ENCODE assay signal across 24 mouse cellular contexts in genomic region chr12:31171992-31172391, GRCm38 (mm10).
A peak's percentile ranks its signal among the peaks of the same experiment; 100 is the strongest.
DNase-seq lines count a peak whose midpoint lies in the region; ATAC-seq and TF ChIP-seq lines count a peak whose summit lies in the region.
"Had no signal": no experiment of that assay in that cellular context is flagged by ENCODE, and none has a peak within 500 bp of the region (broad histone marks: within the 10 kb centered on the region; RNA-seq: fewer than 3 reads in every experiment).

No protein-coding gene starts in this region.

- no peak for TF ChIP-seq EP300 in stomach, postnatal 0 days (optimal IDR thresholded peaks at IDR 0.05)

- no peak for ATAC-seq in kidney, embryonic 15.5 days (replicated peaks; ENCODE audit: low FRiP score)
- peak; percentile 21; the same call in 1 of the 2 replicates for ATAC-seq in lung, embryonic 15.5 days (ENCODE audit: borderline replicate concordance, extremely low read depth, low FRiP score, low TSS enrichment)
- peak; percentile 21; the same call in 1 of the 2 replicates for ATAC-seq in stomach, embryonic 14.5 days (ENCODE audit: insufficient number of reproducible peaks, insufficient read depth, low FRiP score, low read depth)
- no peak for ATAC-seq in stomach, postnatal 0 days (ENCODE audit: low FRiP score, low TSS enrichment)
- ATAC-seq: CD4-positive, CD25-positive, alpha-beta regulatory T cell, adult 4 months; forebrain, embryonic 15.5 days; hindbrain, embryonic 16.5 days had no signal

- H3K36me3 ChIP-seq in kidney, embryonic 15.5 days: no peaks in the 10 kb centered on the region
- H3K36me3 ChIP-seq in lung, embryonic 15.5 days: no peaks in the 10 kb centered on the region
- no peaks in the 10 kb centered on the region for H3K36me3 ChIP-seq in stomach, embryonic 14.5 days (ENCODE audit: control insufficient read depth, insufficient read depth, low read length)
- no peaks in the 10 kb centered on the region for H3K36me3 ChIP-seq in stomach, postnatal 0 days (ENCODE audit: control insufficient read depth, insufficient read depth, low read length)
- H3K36me3 ChIP-seq: embryonic facial prominence, embryonic 12.5 days; forebrain, embryonic 12.5 days; forebrain, embryonic 15.5 days; heart, embryonic 12.5 days; heart, embryonic 15.5 days; hindbrain, embryonic 10.5 days; hindbrain, embryonic 13.5 days had no signal

- H3K4me2 ChIP-seq in kidney, embryonic 15.5 days: no peak overlapping the region
- H3K4me2 ChIP-seq in lung, embryonic 15.5 days: no peak overlapping the region
- no peak overlapping the region for H3K4me2 ChIP-seq in stomach, embryonic 14.5 days (replicated peaks; ENCODE audit: low read depth, low read length)
- no peak overlapping the region for H3K4me2 ChIP-seq in stomach, postnatal 0 days (replicated peaks; ENCODE audit: low read depth)
- H3K4me2 ChIP-seq: embryonic facial prominence, embryonic 12.5 days; forebrain, embryonic 12.5 days; forebrain, embryonic 15.5 days; heart, embryonic 12.5 days; heart, embryonic 15.5 days; hindbrain, embryonic 13.5 days had no signal

- no peak overlapping the region for H3K9ac ChIP-seq in kidney, embryonic 15.5 days
- no peak overlapping the region for H3K9ac ChIP-seq in lung, embryonic 15.5 days
- no peak overlapping the region for H3K9ac ChIP-seq in stomach, embryonic 14.5 days (replicated peaks; ENCODE audit: low read depth, low read length)
- no peak overlapping the region for H3K9ac ChIP-seq in stomach, postnatal 0 days (ENCODE audit: low read length)
- H3K9ac ChIP-seq: embryonic facial prominence, embryonic 12.5 days; forebrain, embryonic 12.5 days; forebrain, embryonic 15.5 days; heart, embryonic 12.5 days; heart, embryonic 15.5 days; hindbrain, embryonic 13.5 days had no signal

- no peak overlapping the region for H3K4me3 ChIP-seq in kidney, embryonic 15.5 days (replicated peaks)
- H3K4me3 ChIP-seq in lung, embryonic 15.5 days: no peak overlapping the region
- H3K4me3 ChIP-seq in stomach, embryonic 14.5 days (ENCODE audit: low read depth, low read length): no peak overlapping the region
- H3K4me3 ChIP-seq in stomach, postnatal 0 days (ENCODE audit: low read depth, low read length): no peak overlapping the region
- H3K4me3 ChIP-seq: embryonic facial prominence, embryonic 12.5 days; erythroblast, embryonic 14.5 days; forebrain, embryonic 12.5 days; forebrain, embryonic 15.5 days; heart, embryonic 12.5 days; heart, embryonic 15.5 days; hindbrain, embryonic 10.5 days; hindbrain, embryonic 13.5 days had no signal

- peak overlapping the region; percentile 52; the same call in 1 of the 2 replicates for H3K27ac ChIP-seq in kidney, embryonic 15.5 days
- peak overlapping the region; percentile 76 for H3K27ac ChIP-seq in lung, embryonic 15.5 days
- no peak overlapping the region for H3K27ac ChIP-seq in stomach, embryonic 14.5 days (ENCODE audit: low read length)
- no peak overlapping the region for H3K27ac ChIP-seq in stomach, postnatal 0 days (replicated peaks)
- H3K27ac ChIP-seq: forebrain, embryonic 12.5 days; forebrain, embryonic 15.5 days; heart, embryonic 15.5 days; hindbrain, embryonic 10.5 days; hindbrain, embryonic 13.5 days had no signal

- no peaks in the 10 kb centered on the region for H3K27me3 ChIP-seq in kidney, embryonic 15.5 days
- H3K27me3 ChIP-seq in lung, embryonic 15.5 days: no peaks in the 10 kb centered on the region
- H3K27me3 ChIP-seq in stomach, embryonic 14.5 days (ENCODE audit: control insufficient read depth, insufficient read depth, low read length): no peaks in the 10 kb centered on the region
- no peaks in the 10 kb centered on the region for H3K27me3 ChIP-seq in stomach, postnatal 0 days (ENCODE audit: control insufficient read depth, insufficient read depth, low read length)
- H3K27me3 ChIP-seq: embryonic facial prominence, embryonic 12.5 days; forebrain, embryonic 12.5 days; forebrain, embryonic 15.5 days; heart, embryonic 12.5 days; heart, embryonic 15.5 days; hindbrain, embryonic 13.5 days had no signal

- DNase-seq in kidney, adult 9 months: no peak
- no peak for DNase-seq in lung, postnatal 10 days
- DNase-seq in stomach, postnatal 0 days (ENCODE audit: low spot score): no peak
- no peak for DNase-seq in cerebellum, postnatal 10 days
- DNase-seq: adrenal gland, postnatal 14 days; cerebellum, adult 11-12 months; cerebellum, adult 8-10 months; cerebellum, postnatal 14 days; gastrocnemius, postnatal 25 days; heart, postnatal 10 days; heart, postnatal 36 days had no signal

- 57% methylated on average over 4 of the region's 4 CpGs for WGBS in kidney, embryonic 15.5 days
- WGBS in lung, embryonic 15.5 days: 44% methylated on average over 4 of the region's 4 CpGs
- WGBS in stomach, embryonic 14.5 days: 55% methylated on average over 4 of the region's 4 CpGs
- WGBS in stomach, postnatal 0 days: 51% methylated on average over 4 of the region's 4 CpGs

- TF ChIP-seq CTCF in stomach, postnatal 0 days (IDR thresholded peaks at IDR 0.05; ENCODE audit: low read depth): no peak

- H3K9me3 ChIP-seq in kidney, embryonic 15.5 days (replicated peaks): no peaks in the 10 kb centered on the region
- H3K9me3 ChIP-seq in lung, embryonic 15.5 days: no peaks in the 10 kb centered on the region
- H3K9me3 ChIP-seq in stomach, embryonic 14.5 days (ENCODE audit: control insufficient read depth, low read depth, low read length): no peaks in the 10 kb centered on the region
- H3K9me3 ChIP-seq in stomach, postnatal 0 days (ENCODE audit: control insufficient read depth, low read length): no peaks in the 10 kb centered on the region
- H3K9me3 ChIP-seq: embryonic facial prominence, embryonic 12.5 days; forebrain, embryonic 12.5 days; forebrain, embryonic 15.5 days; heart, embryonic 12.5 days; heart, embryonic 15.5 days; hindbrain, embryonic 10.5 days; hindbrain, embryonic 13.5 days had no signal

- H3K4me1 ChIP-seq in kidney, embryonic 15.5 days: peaks cover 6% of the 10 kb centered on the region; the same call in 1 of the 2 replicates
- peaks cover 26% of the 10 kb centered on the region for H3K4me1 ChIP-seq in lung, embryonic 15.5 days
- peaks cover 10% of the 10 kb centered on the region; the same call in 1 of the 2 replicates for H3K4me1 ChIP-seq in stomach, embryonic 14.5 days (ENCODE audit: control insufficient read depth, insufficient read depth, low read length)
- no peaks in the 10 kb centered on the region; the same call in 1 of the 2 replicates for H3K4me1 ChIP-seq in stomach, postnatal 0 days (replicated peaks; ENCODE audit: control insufficient read depth, insufficient read depth)
- H3K4me1 ChIP-seq: forebrain, embryonic 12.5 days; forebrain, embryonic 15.5 days; hindbrain, embryonic 10.5 days; hindbrain, embryonic 13.5 days had no signal

Comparison
In these comparisons a context has a peak if more than half of its experiments do, and no peak if none do; other contexts are left out.
1. ATAC-seq: peak in lung, embryonic 15.5 days (single experiment) and stomach, embryonic 14.5 days (single experiment); none in kidney, embryonic 15.5 days (single experiment) and stomach, postnatal 0 days (single experiment).
2. H3K27ac ChIP-seq: peak in kidney, embryonic 15.5 days (single experiment) and lung, embryonic 15.5 days (single experiment); none in stomach, embryonic 14.5 days (single experiment) and stomach, postnatal 0 days (single experiment).